Mouse (Mus musculus) embryonic facial prominence, embryonic 15.5 days (tissue): Measurements from ENCODE around the gene Slit3. TPM values are rescaled to one million over a fixed set of nuclear protein-coding genes. Genes with fewer than 3 reads are reported as not detected.

Source experiments
- ATAC-seq: fragments of 200-750 bp; cut with Nextera tagmentation; 2 replicates; pipeline ENCODE4 v1.8.0; 2017; ENCODE audit warnings: low read depth, moderate TSS enrichment; ENCODE audit not compliant: insufficient number of reproducible peaks, low FRiP score, low TSS enrichment
- H3K27ac ChIP-seq: fragments of 300-500 bp; sonication (generic); replicated peaks from 2 replicates; pipeline ENCODE4 v1.5.1; 2015; ENCODE audit warnings: mild to moderate bottlenecking, inconsistent platforms
- H3K27me3 ChIP-seq: fragments of 300-500 bp; sonication (generic); 2 replicates; pipeline ENCODE4 v1.6.1; 2015; ENCODE audit warnings: inconsistent platforms
- H3K36me3 ChIP-seq: fragments of 300-500 bp; sonication (generic); 2 replicates; pipeline ENCODE4 v1.6.1; 2015; ENCODE audit warnings: mild to moderate bottlenecking, inconsistent platforms
- H3K4me1 ChIP-seq: fragments of 300-500 bp; sonication (generic); 2 replicates; pipeline ENCODE4 v1.6.1; 2015; ENCODE audit warnings: inconsistent platforms
- H3K4me2 ChIP-seq: fragments of 300-500 bp; sonication (generic); replicated peaks from 2 replicates; pipeline ENCODE4 v1.6.1; 2015; ENCODE audit warnings: mild to moderate bottlenecking, inconsistent platforms
- H3K4me3 ChIP-seq: fragments of 300-500 bp; sonication (generic); replicated peaks from 2 replicates; pipeline ENCODE4 v1.5.1; 2015; ENCODE audit warnings: mild to moderate bottlenecking, inconsistent platforms
- H3K9ac ChIP-seq: fragments of 300-500 bp; sonication (generic); 2 replicates; pipeline ENCODE4 v1.6.1; 2015; ENCODE audit warnings: inconsistent platforms
- H3K9me3 ChIP-seq: fragments of 300-500 bp; sonication (generic); replicated peaks from 2 replicates; pipeline ENCODE4 v1.6.1; 2016; ENCODE audit warnings: inconsistent platforms
- WGBS: fragments of 180-500 bp; shearing (Covaris S2); methylation state at CpG from one replicate; pipeline ENCODE4 v1.1.7; 2015; 5-methylcytosine and 5-hydroxymethylcytosine counted together
- polyA plus RNA-seq: library from polyadenylated mRNA; unstranded; fragments of >200 nt; fragmentation: Nextera tagmentation; extraction: Ambion mirVana; gene quantifications from 2 replicates; pipeline ENCODE4 v1.2.1, GENCODE M21; 2015

Gene Slit3
- polyA plus RNA-seq, 1 experiment from 2014 or later = 27.6 TPM

GRCm38 (mm10) chr11:35470853-35471252 lies 349.8 kb downstream of the Slit3 start:
- peaks cover 26% of the 10 kb centered on the region for H3K4me1 ChIP-seq
- 69% methylated on average over 5 of the region's 5 CpGs for WGBS
- H3K27ac ChIP-seq = no peak overlapping the region
- no peak overlapping the region for H3K9ac ChIP-seq
- no peak overlapping the region for H3K4me2 ChIP-seq
- H3K36me3 ChIP-seq = no peaks in the 10 kb centered on the region
- no peaks in the 10 kb centered on the region for H3K27me3 ChIP-seq
- H3K4me3 ChIP-seq = no peak overlapping the region
- H3K9me3 ChIP-seq = no peaks in the 10 kb centered on the region
- no peak for ATAC-seq

GRCm38 (mm10) chr11:35472842-35473616 lies 352.0 kb downstream of the Slit3 start:
- Histone ChIP-seq H3K4me1 (peaks cover 21% of the 10 kb centered on the region), H3K4me2 (no peak overlapping the region), H3K36me3 (no peaks in the 10 kb centered on the region), H3K4me3 (no peak overlapping the region), H3K27me3 (no peaks in the 10 kb centered on the region), H3K27ac (no peak overlapping the region), H3K9me3 (no peaks in the 10 kb centered on the region), H3K9ac (no peak overlapping the region)
- ATAC-seq = no peak
- WGBS = 38% methylated on average over 11 of the region's 11 CpGs

- H3K4me2 ChIP-seq = no peak overlapping the region
- 58% methylated on average over 5 of the region's 5 CpGs for WGBS
- H3K9ac ChIP-seq = no peak overlapping the region
- H3K27me3 ChIP-seq = no peaks in the 10 kb centered on the region
- no peak overlapping the region for H3K4me3 ChIP-seq
- no peaks in the 10 kb centered on the region for H3K9me3 ChIP-seq
- ATAC-seq = no peak
- no peak overlapping the region for H3K27ac ChIP-seq
- no peaks in the 10 kb centered on the region for H3K36me3 ChIP-seq
- peaks cover 21% of the 10 kb centered on the region for H3K4me1 ChIP-seq
Measured at GRCm38 (mm10) chr11:35473617-35473996, 352.6 kb downstream of the Slit3 start.

GRCm38 (mm10) chr11:35480146-35480545 lies 359.1 kb downstream of the Slit3 start:
- Histone ChIP-seq H3K27ac (no peak overlapping the region), H3K27me3 (no peaks in the 10 kb centered on the region), H3K4me1 (peaks cover 11% of the 10 kb centered on the region; the same call in 1 of the 2 replicates), H3K9ac (no peak overlapping the region), H3K4me2 (no peak overlapping the region), H3K4me3 (no peak overlapping the region), H3K36me3 (no peaks in the 10 kb centered on the region), H3K9me3 (no peaks in the 10 kb centered on the region)
- no peak for ATAC-seq
- WGBS = 39% methylated on average over 8 of the region's 8 CpGs

GRCm38 (mm10) chr11:35481611-35482363 lies 360.8 kb downstream of the Slit3 start:
- Histone ChIP-seq H3K4me1 (0 out of 2 replicates have a peak, but pooled peaks cover 5% of the 10 kb centered on the region), H3K4me3 (no peak overlapping the region), H3K9ac (no peak overlapping the region), H3K27me3 (no peaks in the 10 kb centered on the region), H3K9me3 (no peaks in the 10 kb centered on the region), H3K36me3 (no peaks in the 10 kb centered on the region), H3K4me2 (no peak overlapping the region), H3K27ac (no peak overlapping the region)
- WGBS = 83% methylated on average over 9 of the region's 9 CpGs
- ATAC-seq = no peak

- no peak overlapping the region for H3K27ac ChIP-seq
- no peak overlapping the region for H3K9ac ChIP-seq
- no peaks in the 10 kb centered on the region for H3K9me3 ChIP-seq
- 90% methylated on average over 5 of the region's 5 CpGs for WGBS
- H3K4me2 ChIP-seq = no peak overlapping the region
- no peak for ATAC-seq
- no peaks in the 10 kb centered on the region for H3K36me3 ChIP-seq
- no peaks in the 10 kb centered on the region for H3K4me1 ChIP-seq
- H3K4me3 ChIP-seq = no peak overlapping the region
- no peaks in the 10 kb centered on the region for H3K27me3 ChIP-seq
Measured at GRCm38 (mm10) chr11:35487966-35488365, 366.9 kb downstream of the Slit3 start.

GRCm38 (mm10) chr11:35491701-35492100 lies 370.7 kb downstream of the Slit3 start:
- Histone ChIP-seq H3K4me2 (no peak overlapping the region), H3K36me3 (no peaks in the 10 kb centered on the region), H3K4me3 (no peak overlapping the region), H3K27me3 (no peaks in the 10 kb centered on the region), H3K9me3 (no peaks in the 10 kb centered on the region), H3K27ac (no peak overlapping the region), H3K4me1 (no peaks in the 10 kb centered on the region), H3K9ac (no peak overlapping the region)
- 58% methylated on average over 5 of the region's 5 CpGs for WGBS
- no peak for ATAC-seq

GRCm38 (mm10) chr11:35496874-35497273 lies 375.9 kb downstream of the Slit3 start:
- H3K4me2 ChIP-seq = no peak overlapping the region
- H3K9ac ChIP-seq = no peak overlapping the region
- no peaks in the 10 kb centered on the region for H3K9me3 ChIP-seq
- 67% methylated on average over 10 of the region's 10 CpGs for WGBS
- H3K4me3 ChIP-seq = no peak overlapping the region
- no peak for ATAC-seq
- no peaks in the 10 kb centered on the region for H3K36me3 ChIP-seq
- H3K4me1 ChIP-seq = no peaks in the 10 kb centered on the region
- H3K27ac ChIP-seq = no peak overlapping the region
- H3K27me3 ChIP-seq = no peaks in the 10 kb centered on the region

GRCm38 (mm10) chr11:35497961-35498360 lies 376.9 kb downstream of the Slit3 start:
- H3K36me3 ChIP-seq = no peaks in the 10 kb centered on the region
- no peaks in the 10 kb centered on the region for H3K9me3 ChIP-seq
- ATAC-seq = no peak
- no peaks in the 10 kb centered on the region for H3K27me3 ChIP-seq
- H3K4me3 ChIP-seq = no peak overlapping the region
- H3K9ac ChIP-seq = no peak overlapping the region
- no peak overlapping the region for H3K4me2 ChIP-seq
- WGBS = 66% methylated on average over 8 of the region's 8 CpGs
- H3K27ac ChIP-seq = no peak overlapping the region
- no peaks in the 10 kb centered on the region for H3K4me1 ChIP-seq

- no peaks in the 10 kb centered on the region for H3K27me3 ChIP-seq
- no peaks in the 10 kb centered on the region for H3K9me3 ChIP-seq
- ATAC-seq = no peak
- 26% methylated on average over 3 of the region's 3 CpGs for WGBS
- peaks cover under 1% of the 10 kb centered on the region; the same call in 1 of the 2 replicates for H3K4me1 ChIP-seq
- no peak overlapping the region for H3K9ac ChIP-seq
- no peak overlapping the region for H3K4me2 ChIP-seq
- H3K27ac ChIP-seq = no peak overlapping the region
- no peaks in the 10 kb centered on the region for H3K36me3 ChIP-seq
- no peak overlapping the region for H3K4me3 ChIP-seq
Measured at GRCm38 (mm10) chr11:35502128-35502527, 381.1 kb downstream of the Slit3 start.

GRCm38 (mm10) chr11:35504051-35504450 lies 383.0 kb downstream of the Slit3 start:
- Histone ChIP-seq H3K27ac (no peak overlapping the region), H3K4me3 (no peak overlapping the region), H3K27me3 (no peaks in the 10 kb centered on the region), H3K9ac (no peak overlapping the region), H3K36me3 (no peaks in the 10 kb centered on the region), H3K9me3 (no peaks in the 10 kb centered on the region), H3K4me1 (peaks cover 18% of the 10 kb centered on the region), H3K4me2 (no peak overlapping the region)
- ATAC-seq = no peak
- WGBS = 61% methylated on average over 5 of the region's 5 CpGs
